Mouse (Mus musculus) testis, postnatal 14 days (tissue): ENCODE data around the gene Gm45618.

Source experiments
- DNase-seq: peaks from one replicate; pipeline ENCODE4 v3.0.0; 2021; ENCODE audit warnings: low spot score

Gm45618 gene

GRCm38 (mm10) chr7:142094301-142095143, 26.0 kb downstream of the Gm45618 start:
- no peak for DNase-seq

GRCm38 (mm10) chr7:142093696-142094240, 26.8 kb downstream of the Gm45618 start:
- no peak for DNase-seq

GRCm38 (mm10) chr7:142092991-142093390, 27.5 kb downstream of the Gm45618 start:
- DNase-seq = no peak

DNA sequence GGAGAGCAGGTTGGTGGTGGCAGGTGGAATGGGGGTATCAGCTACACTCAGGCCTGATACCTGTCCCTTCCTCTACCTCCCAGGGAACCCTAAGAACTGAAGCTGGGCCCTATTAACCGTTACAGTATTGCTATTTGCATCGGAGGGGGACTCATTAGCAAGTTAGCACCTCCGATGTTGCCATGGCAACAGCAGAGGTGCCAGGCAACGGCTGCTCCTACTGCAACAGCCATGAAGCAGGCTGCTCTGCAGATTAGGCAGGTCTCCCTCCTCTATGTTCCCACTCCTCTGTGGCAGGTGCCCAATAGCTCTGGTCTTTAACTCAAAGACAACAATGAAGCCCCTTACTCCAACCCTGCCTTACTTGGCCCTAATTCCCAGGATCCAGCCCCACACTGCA, 28.7 kb downstream of the Gm45618 start:
- DNase-seq = no peak

DNA sequence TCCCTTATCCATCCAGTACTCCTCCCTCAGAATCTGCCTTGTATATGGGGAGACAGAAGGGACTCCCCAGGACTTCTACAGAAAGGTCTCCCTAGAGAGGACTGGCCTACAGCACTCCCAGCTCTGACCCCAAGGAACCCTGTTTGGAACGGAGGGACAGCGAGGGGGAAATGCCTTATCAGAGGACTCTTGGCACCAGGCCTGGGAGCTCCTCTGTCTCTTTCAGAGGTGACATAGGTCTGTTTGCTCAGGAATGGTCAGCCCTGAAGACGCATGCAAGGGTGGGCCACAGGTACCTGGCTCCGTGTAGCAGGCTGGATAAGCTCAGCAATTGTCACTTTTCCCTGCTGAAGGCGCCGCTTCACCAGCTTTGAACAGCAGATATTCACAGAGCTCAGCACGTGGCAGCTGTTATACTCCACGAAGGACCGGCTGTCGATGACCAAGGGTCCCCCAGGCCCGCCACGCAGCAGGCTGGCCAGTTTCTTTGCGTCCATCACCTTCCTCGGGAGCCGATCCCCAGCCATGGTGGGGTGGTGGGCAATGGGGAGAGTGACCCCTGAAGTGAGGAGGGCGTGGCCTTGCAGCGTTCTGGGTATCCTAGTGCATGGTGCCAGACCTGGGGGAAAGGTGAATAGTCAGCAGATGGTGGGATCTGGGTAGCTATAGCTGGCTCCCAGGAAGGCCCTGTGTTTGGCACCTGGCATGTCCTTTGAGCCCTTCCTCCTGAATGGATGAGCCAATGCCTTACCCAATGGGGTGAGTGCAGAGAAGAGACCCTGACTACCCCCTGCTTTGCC, 30.7 kb downstream of the Gm45618 start:
- no peak for DNase-seq

DNA sequence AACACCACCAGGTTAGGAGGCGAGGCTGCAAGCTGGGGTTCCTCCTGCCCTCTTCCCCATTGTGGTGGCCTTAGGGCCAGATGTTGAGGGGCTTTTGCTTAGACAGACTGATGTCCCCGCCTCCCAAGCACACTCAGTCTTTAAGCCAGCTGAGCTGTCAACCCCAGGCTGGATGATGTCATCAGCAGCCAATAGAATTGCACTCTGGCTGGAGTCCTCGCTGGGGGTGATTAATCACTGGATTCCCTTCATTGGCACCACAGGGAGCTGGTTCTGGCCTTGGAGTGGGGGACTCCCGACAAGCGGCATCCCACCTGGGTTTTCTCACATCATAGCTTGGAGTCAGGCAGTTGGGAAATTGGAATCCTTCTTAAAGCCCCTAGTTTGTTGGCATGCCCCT, 31.6 kb downstream of the Gm45618 start:
- no peak for DNase-seq

- DNase-seq = no peak
Measured at GRCm38 (mm10) chr7:142087069-142087652, 33.4 kb downstream of the Gm45618 start.

GRCm38 (mm10) chr7:142086159-142086905, 34.2 kb downstream of the Gm45618 start:
- no peak for DNase-seq

DNA sequence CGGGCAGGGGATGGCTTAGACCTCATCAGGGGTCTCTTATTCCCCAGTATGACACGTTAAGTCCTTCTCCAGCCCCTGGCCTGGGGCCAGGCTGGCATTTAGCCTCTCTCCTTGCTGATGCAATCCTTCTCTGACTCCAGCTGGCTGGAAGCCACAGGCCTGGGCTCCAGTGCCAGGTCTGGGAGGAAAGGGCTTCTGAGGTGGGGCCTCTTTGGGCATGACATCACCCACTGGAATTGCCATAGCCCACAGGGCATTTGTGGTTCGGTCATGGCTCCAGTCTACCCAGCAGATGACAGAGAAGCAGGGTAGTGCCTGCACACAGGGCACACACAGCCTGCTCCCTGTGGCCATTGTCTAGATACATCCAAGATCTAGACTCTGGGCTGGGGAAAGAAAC, 35.7 kb downstream of the Gm45618 start:
- DNase-seq = no peak

GRCm38 (mm10) chr7:142084395-142084794, 36.1 kb downstream of the Gm45618 start:
- DNase-seq = no peak

- DNase-seq = no peak
Measured at GRCm38 (mm10) chr7:142083588-142084317, 36.8 kb downstream of the Gm45618 start.

GRCm38 (mm10) chr7:142082607-142083006, 37.9 kb downstream of the Gm45618 start:
- DNase-seq = no peak

GRCm38 (mm10) chr7:142082179-142082578, 38.4 kb downstream of the Gm45618 start:
- DNase-seq = no peak

DNA sequence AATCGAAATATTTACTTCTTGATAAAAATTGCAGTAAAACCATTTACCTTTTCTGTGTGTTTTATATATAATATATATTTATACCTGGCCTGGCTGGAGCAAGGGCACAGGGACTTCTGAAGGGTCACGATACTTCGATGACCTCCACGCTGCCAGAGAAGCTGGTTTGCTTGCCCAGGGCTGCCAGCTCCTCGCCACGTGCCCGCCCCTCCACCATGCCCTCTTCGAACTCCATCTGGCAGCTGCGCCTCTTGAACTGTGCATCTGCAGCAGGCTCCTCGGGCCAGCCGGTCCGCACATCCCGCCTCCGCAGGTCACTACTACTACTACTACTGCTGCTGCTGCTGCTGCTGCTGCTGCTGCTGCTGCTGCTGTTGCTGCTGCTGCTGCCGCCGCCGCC, 38.8 kb downstream of the Gm45618 start:
- no peak for DNase-seq

DNA sequence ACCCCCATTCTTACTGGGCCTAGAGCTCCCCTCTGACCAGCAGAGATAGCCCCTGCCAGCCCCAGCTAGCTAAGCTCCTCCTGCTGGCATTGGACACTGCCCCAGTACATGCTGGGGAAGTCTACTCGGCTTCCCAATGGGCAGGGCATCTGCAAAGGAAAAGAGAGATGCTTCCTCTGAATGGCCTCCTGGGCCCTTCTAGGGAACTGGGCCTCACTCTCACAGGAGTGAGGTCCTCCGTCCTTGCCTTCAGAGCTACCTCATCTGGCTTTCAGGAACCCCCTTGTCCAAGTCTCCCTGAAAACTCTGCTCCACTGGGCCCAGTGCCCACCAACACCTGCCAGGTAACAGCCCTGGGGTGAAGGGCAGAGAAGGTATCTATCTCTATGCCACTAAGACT, 39.7 kb downstream of the Gm45618 start:
- DNase-seq = no peak

GRCm38 (mm10) chr7:142079365-142079764, 41.2 kb downstream of the Gm45618 start:
- no peak for DNase-seq

DNA sequence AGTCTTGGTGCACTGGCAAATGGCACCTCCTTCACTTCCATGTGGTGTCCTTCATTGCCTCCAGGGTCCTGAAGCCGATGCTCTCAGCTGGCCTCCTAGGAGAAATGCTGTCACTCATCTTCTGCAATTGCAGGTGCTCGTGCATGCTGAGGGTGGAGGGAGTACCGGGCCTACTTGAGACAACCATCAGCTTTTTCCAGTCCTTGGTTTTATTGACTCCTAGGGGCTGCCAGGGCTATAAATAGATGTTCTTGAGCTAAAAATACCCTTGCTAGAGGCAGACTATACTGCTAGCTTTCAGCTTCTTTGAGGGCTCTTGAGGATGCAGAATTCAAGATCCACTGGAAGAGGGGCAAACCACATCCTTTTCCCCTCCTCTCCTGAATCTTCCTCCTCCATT, 43.4 kb downstream of the Gm45618 start:
- no peak for DNase-seq

GRCm38 (mm10) chr7:142074146-142074886, 46.2 kb downstream of the Gm45618 start:
- no peak for DNase-seq

DNA sequence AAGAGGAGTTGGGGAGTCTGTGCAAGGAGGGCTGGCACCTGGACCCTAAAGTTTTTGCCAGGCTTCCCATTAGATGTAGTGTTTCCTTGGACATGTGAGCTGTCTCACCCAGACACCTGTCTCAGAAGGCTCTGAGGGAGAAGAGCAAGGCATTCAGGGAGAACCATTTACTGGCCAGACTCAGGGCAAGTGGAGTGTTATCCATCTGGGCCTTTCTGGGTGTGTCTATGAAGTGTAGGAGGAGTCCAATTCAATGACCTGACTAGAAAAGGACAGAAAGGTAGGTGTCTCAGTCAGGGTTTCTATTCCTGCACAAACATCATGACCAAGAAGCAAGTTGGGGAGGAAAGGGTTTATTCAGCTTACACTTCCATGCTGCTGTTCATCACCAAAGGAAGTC, 48.8 kb downstream of the Gm45618 start:
- no peak for DNase-seq

- DNase-seq = no peak
Measured at GRCm38 (mm10) chr7:142071212-142071578, 49.3 kb downstream of the Gm45618 start.
